Mouse (Mus musculus) heart, postnatal 10 days (tissue): ENCODE measurements around the gene Ispd. TPM values are rescaled to one million over a fixed set of nuclear protein-coding genes. Genes with fewer than 3 reads are reported as not detected.
"Not testable (repeated sequence)": the region's sequence is repeated elsewhere in the genome, so short reads cannot be mapped to it uniquely, and the experiment has no call there.

Source experiments
- DNase-seq, 2 experiments: peaks; one replicate each; pipeline ENCODE4 v3.0.0; 2021
- intact Hi-C: fragments of 180-260 bp; cut with DNase I; formaldehyde crosslinking; loops from one replicate; pipeline ENCODE4 v1.15.1; 2025
- total RNA-seq, 2 experiments: library from RNA; stranded (reverse); gene quantifications; 2 replicates each; pipeline ENCODE4 v1.2.3; 2021

Gene Ispd
- total RNA-seq: 1 to 10 TPM; 7.6 to 8.7 TPM

DNA sequence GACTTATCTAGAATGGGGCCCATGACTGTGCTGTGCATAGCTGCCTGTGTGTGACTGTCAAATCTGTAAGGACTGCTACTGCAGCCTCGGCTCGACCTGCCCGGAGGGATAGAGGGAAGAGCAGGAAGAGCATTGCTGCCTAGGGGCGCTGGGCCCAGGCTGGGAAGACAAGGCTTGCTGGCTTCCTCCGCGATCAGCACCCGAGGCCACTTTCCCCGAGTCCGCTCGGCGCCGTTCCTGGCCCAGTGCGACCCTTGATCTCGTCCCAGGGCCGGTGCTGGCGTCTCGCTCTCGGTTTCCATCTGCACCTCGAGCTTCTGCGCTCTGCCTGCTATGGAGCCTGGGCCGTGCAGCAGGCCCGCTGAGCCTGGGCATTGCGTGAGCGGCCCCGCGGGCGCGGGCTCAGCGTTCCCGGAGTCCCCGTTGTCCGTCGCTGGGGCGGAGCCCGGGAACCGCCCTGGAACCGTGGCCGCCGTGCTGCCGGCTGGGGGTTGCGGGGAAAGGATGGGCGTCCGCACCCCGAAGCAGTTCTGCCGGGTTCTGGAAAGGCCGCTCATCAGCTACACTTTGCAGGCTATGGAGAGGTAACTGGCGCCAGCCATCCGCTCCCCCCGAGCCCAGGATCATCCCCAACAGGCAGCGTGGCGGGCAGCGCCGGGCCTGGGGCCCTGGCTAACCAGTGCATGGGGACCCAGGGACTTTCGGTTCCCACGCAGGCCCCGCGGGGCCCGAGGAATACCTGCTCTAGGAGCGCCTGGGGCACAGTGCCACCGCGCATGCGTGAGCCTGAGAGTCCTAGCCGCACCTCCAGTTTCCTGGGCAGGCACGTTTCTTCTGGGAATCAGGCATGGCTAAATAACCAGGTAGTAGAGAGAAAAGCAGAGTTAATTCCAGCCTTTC is at the start of gene Ispd, which contains the start of gene D630036H23Rik:
Ispd (plus strand) TSS at position 10 of the 900 bp plus-strand sequence.
D630036H23Rik (minus strand) TSS at position 741 of the 900 bp plus-strand sequence.
- peak; percentile 91 to 92 for DNase-seq
- intact Hi-C loops: loop anchor here (5.0 to 10.0 kb wide), 2 partner anchors 164 to 357 kb away; no protein-coding TSS in a partner anchor

DNA sequence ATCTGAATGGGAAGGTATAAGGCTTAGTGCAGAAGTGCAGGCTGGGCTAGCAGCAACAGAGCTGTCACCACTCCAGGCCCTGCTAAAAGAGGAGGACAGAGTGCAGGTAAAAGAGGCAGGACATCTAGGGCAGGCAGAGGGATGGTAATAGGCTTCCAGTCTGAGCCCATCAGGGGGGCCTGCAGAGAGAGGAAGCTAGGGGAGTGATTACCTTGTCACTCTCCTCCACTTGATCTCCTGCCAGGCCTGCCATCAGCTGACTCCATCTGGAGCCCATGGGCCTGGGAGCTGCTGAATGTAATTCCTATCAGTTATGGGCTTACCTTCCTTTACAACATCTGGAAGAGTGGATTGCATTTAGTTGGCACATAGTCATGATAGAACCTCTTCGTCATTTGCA is 48.6 kb upstream of the Ispd start:
- no peak for DNase-seq
- intact Hi-C loops: no loop called here

DNA sequence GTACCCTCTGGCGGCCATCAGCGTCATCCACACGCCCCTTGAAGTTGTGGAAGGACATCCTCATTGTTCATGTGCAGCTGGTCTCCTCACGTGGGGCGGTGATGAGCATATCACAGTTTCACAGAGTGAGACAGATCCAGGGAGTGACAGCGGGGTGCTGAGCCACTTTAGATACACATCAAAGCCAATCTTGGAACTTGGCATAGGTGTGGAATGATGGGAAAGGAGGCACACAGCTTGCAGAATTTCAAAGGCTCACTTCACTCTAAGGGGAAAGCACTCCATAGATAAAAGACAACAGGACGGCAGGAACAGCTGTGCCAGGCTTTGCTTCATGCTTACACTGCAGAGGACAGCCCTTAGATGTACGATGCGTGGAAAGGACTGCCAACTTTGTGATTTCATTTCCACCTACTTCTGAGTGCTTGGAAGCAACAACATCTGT is 47.4 kb upstream of the Ispd start:
- no peak for DNase-seq
- intact Hi-C loops: no loop called here

DNA sequence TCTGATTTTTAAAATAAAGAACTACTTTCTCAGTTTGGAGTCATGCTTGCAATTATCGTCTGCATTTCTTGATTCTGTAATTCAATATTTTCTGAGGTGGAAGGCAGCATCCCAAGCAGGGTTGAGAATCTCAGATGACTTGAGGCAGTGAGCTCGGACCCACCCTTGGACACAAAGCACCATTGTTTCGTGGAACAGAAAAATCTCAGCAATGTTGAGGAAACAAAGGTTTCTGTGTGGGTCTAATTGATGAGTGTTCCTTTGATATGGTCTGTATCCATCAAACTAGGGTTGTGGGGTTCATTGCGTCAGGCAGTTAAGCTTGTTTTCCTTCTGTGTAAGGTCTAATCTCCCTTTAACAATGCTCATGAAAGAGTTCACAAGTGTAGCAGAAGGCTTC is 37.1 kb upstream of the Ispd start:
- intact Hi-C loops: no loop called here
- DNase-seq: no peak

DNA sequence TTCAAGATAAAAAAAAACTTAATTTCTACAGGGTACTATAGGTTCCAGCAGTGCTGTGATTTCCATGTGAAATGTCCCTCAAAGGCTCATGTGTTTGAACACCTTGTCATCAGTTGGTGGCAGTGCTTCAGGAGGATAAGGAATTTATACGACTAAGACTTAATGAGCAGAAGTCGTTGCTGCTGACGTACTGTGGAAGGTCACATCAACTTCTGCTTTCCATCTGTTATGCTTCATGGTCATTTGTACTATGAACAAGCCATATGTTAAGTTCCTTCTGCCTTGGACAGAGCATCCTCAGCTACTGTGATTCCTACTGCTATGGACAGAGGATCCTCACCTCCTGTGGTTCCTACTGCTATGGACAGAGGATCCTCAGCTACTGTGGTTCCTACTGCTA is 21.2 kb upstream of the Ispd start:
- no peak for DNase-seq
- intact Hi-C loops: no loop called here

DNA sequence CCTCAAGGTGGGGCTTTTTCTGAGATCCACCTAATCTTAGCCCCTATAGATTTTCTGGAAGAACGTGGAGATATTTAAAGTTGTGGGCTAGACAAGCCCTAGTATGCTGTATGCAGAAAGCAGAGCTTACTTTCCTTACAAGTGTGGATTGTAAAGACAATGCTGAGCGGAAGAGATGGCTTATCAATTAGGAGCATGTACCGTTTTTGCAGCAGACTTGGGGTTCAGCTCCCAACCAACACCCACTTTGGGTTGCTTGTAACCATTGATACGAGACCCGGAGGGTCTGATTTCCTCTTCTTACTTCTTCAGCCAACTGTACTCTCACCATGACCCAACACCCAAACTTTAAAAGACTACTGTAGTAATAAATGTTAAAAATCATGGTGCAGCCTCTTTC is 20.6 kb upstream of the Ispd start:
- intact Hi-C loops: no loop called here

DNA sequence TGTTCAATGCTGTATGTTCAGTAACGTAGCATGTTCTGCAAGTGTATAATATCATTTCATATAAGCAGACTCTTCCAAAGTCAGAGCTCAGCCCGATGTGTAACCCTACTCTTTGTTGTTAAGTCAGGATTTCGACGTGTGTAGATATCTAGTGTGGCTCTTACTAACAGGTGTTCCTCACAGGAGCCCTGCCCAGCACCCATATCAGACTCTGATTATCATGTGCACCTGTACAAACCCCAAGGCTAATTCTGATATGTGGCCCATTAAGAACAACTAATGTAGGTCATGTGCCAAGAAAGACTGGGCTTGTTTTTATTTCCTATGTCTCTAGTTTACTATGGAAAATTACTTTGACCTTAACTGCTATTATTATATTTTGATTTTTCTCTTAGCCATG is 17.2 kb upstream of the Ispd start:
- intact Hi-C loops: no loop called here
- DNase-seq: no peak

More for the DNA sequence above, 20.6 kb upstream of the Ispd start:
- DNase-seq: no peak

DNA sequence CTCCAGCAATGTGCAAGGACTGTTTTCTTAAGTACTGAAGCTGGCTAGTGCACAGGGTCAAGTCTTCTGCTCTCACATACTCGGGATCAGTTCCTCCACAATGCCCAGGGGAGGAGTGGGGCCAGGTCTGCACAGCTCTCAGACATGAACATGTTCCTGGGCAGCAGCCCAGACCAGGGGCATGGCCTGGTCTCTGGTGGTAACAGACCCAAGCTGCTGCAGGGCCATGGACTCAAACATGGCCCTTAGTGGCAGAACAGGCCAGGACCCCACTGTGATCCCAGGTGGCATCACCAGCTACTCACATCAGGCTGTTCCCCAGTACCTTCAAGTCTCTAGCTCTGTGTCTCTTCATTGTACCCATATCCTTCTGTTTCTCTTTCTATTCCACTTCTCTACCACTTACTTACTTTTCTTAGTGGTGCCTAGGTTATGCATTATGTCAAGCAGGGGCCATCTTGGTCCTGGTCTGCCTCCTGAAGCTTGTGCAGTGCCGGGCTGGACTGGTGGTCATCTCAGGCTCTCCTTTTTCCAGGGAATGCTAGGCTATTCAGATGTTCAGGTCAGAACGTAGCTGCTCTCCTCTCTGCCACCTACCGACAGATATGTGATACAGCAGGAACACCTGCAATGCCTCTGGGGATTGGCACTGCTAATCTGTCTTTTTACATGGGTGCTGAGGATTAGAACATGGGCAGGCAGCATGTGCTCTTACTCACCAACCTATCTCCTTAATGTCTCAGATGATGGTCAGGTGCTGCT is 7.8 kb upstream of the Ispd start:
- intact Hi-C loops: no loop called here
- no peak for DNase-seq

DNA sequence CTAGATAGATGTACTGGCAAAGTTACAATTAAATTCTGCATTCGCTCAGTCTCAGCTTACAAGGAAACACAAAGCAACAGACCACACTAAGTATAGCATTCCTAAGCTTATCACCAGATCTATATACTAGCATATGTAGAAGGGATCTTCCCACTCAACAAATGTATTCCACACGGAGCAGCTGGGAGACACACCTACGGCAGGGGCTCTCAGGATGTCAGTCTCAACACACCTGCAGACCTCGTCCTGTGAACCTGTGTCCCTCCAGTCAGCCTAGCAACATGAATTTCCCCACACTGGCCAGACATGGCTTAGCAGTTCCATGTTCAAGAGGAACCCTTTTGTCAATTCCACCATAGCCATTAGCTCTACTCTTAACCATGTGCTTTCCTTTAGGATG is 4.9 kb upstream of the Ispd start:
- DNase-seq: not testable (repeated sequence)
- intact Hi-C loops: loop anchor here (5.0 kb wide), 1 partner anchor 286 kb away; no protein-coding TSS in a partner anchor

DNA sequence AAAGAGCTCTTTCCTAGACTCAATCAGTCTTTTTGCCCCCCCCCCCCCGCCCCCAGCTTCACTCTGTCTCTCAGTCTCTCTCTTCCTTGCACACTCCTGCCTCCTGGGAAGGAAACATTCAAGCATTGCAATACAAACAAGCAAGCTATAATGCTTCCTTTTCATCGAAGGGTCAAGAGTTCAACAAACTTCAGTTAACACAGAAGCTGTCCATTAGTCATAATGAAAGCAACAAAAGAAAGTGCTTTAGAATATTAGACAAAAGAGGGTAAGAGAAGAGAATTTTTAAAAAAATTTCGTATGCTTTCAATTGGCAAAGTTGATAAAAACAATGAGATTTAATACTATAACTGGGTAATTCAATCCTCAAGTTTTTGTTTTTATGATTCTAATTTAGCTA is 996 bp upstream of the Ispd start:
- no peak for DNase-seq
- intact Hi-C loops: loop anchor here (5.0 to 10.0 kb wide), 2 partner anchors 163 to 355 kb away; no protein-coding TSS in a partner anchor

DNA sequence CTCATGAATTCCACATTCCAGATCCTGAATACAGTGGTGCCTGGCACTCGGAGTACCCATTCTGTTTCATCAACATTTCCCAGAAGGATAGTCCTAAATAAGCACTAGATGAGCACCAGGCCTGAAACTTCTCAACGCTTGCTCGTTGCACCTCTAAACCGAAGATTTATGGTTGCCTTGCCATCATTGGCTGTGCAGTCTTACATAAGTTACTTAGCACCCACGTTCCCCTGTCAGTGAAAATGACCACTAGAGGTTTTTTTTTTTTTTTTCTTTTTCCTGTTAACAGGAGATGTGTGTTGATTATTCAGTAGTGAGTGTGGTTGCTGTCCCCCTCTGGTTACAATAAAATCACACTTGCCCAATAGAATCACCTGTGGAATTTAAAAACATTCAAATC is 444 bp upstream of the Ispd start:
- DNase-seq: no peak
- intact Hi-C loops: loop anchor here (5.0 to 10.0 kb wide), 2 partner anchors 164 to 356 kb away; no protein-coding TSS in a partner anchor

DNA sequence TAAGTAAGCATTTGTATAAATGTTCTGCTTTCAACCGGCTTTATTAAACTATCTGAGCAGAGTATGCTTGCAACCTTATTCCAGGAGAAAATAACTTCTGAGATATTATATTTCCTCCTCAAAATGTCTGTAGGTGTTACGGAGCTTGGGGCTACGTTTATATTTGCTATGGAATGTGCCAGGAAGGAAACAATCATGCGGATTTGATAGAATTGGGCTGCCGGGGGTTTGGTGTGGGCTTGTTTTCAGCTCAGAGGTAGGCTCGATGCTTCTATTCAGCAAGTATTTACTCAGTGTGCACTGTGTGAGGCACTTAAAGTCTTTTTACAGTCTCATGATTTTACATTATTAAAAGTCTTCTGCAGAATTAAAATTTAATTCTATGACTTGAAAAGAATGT is 4.1 kb downstream of the Ispd start:
- intact Hi-C loops: loop anchor here (10.0 kb wide), 1 partner anchor 361 kb away; no protein-coding TSS in a partner anchor
- no peak for DNase-seq

DNA sequence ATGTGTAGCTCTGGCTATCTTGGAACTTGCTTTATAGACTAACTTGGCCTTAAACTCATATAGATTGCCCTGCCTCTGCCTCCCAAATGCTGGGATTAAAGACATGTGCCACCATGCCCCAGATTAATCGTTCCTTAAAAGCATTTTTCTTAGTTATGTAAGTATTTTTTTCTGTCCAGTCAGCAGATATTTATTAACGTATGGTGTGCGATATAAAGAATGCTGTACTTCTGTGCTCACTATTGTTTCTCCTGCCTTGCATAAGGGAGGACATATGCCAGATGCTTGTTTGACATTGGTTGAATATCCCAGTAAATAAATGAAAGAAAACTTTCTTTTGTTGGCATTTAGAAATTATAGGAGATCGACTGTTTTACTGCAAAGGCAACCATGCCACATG is 5.7 kb downstream of the Ispd start:
- no peak for DNase-seq
- intact Hi-C loops: loop anchor here (10.0 kb wide), 1 partner anchor 362 kb away; no protein-coding TSS in a partner anchor

DNA sequence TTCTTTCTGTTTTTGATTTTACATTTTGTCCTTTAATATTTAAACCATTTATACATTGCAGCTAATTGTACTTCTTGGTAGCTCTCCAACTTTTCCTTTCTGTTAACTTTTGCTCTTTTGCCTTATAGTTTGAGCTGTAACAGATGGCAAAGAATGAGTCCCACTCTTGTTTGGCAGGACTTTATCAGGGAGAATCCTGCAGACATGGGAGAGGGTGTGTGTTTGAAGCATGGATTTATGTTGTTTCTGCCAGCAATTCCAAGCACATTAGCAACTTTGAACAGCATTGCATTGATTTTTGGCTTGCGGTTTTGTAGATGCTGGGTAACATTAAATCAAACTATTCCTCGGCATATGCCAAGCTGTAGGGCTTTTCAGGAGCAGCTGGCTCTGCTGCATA is 13.9 kb downstream of the Ispd start:
- peak in 1 of 2 experiments; percentile 6 for DNase-seq
- intact Hi-C loops: no loop called here

DNA sequence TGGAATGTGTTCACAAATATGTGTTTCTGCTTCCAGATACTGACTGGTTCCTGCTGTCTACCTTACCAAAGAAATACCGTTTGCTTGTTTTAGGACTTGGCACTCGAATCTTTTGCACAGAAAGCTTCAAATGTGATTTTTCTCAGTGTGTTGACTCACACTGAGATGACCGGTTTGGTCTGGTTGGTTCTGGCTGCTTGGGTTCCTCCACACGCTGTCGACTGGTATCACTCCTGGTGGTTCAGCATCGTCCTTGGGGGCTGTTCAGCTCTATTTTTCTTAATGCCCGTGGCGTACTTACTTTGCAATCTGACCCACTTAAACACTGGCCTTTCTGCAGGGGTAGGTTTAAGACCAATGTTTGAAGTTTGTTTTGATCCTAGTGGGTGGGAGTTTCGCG is 42.4 kb downstream of the Ispd start:
- DNase-seq: no peak
- intact Hi-C loops: no loop called here

DNA sequence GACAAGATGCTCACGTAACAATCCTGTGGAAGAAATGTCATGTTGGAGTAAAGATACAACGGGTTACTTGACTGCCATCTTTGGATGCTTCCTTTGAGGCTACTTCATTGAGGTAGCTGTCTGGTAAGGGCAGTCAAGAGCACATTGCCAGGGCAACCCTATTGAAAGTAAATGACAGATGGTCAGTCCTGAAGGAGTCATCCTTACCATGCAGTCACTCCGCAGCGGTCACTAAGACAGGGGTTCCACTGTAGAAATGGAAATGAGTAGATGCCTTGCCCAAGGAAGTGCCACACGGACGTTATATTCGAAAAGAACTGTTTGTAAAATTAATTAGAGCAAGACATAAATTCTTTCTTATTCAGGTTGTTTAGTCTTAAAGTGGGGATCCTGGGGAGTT is 44.0 kb downstream of the Ispd start:
- intact Hi-C loops: no loop called here
- DNase-seq: no peak

DNA sequence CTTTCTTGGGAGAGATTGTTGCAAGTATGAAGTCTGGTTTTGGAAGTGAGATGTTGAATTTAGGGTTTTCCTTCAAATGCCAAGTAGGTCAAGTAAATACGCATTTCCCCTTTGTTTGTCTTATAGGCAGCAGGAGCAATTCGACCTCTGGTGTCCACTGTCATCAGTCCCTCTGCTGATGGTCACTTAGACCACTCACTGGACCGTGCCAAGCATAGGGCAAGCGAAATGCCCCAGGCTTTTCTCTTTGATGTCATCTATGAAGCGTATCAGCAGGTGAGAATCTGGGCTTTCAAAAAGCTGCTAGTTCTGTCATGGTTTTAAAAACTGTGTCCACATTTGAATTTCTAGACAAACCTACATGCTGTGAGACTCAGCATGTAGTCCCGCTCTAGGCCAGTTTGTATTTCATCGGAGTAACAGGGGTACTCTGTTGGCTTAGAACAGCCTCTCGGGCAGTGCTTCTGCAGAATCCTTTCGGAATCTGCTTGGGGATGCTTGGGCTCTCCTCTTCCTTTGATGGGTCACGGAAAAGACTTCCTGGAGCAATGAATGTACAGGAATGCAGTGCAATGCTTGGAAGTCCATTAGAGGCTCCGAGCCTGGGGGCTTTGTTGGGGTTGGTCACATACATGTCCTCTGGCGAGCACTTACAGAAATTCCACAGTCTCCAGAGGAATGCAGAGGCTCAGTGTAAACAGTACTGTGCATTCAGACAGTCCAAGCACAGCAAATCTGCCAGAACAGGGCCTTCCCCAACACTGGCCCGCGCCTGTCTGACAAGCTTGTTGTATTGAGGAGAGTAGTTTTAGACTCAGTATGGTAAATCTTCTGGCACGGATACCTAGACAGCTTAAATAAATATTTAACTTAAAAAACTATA is 45.2 kb downstream of the Ispd start:
- no peak for DNase-seq
- intact Hi-C loops: no loop called here

DNA sequence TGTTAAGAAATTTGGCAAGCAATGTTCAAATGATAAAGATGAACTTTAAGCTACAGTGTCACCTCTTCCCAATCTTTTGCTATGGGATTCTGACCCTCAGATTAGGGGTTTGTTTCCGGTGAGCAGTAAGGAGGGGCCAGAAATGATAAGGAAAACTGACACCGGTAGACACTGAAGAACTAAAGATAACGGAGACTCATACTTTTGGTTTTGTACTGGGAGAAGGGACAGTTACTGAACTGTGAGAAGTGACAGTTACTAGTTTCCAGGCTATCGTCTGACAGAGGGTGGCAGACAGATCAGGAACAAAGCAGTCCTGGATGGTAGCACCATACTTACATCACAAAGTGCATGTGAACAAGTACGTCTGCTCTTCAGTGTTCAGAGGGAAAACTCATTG is 55.7 kb downstream of the Ispd start:
- DNase-seq: no peak
- intact Hi-C loops: no loop called here

DNA sequence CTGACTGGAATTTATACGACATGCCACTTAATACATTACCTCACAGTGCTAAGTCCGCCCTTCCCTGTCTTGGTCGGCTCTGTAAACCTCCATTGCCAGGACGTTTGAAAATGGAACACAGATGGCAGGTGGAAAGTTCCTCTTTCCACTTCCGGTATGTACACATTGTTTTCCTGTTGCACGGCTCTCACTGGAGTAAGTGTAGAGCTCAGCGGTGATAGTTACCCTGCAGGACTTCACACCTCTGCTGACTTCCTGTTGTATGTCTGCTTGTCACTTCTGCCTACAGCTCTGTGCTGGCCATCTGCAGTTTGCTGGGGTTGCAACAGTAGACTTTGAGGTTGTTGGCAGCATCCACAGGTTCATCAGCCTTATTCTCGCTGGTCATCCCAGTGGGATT is 58.1 kb downstream of the Ispd start:
- intact Hi-C loops: no loop called here
- DNase-seq: no peak

DNA sequence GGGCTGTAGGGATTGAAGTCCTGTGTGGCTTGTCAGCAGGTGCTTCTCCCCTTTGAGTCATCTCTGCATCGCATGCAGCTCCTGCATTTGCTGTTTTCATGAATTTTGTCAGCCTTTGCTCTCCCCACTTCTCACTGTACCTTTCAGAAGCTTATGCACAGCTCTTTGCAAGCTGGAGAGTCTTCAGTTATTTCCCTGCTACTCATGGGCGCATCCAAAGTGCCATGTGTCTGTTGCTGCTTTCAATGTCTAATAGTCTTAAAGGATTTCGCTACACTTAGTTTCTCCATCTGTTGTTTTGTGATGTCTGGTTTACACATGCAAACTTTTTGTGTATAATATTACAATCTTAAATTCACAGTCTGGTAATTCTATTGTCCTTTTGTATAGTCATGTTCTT is 74.8 kb downstream of the Ispd start:
- intact Hi-C loops: no loop called here
- DNase-seq: no peak
